Mouse (Mus musculus) erythroblast, adult 5-6 weeks (primary cell): Measurements from ENCODE around the gene Asb2. TPM values are rescaled to one million over a fixed set of nuclear protein-coding genes. Genes with fewer than 3 reads are reported as not detected.

Experiments
- ATAC-seq: replicated peaks from 2 replicates; pipeline ENCODE4 v1.8.0; 2016; ENCODE audit warnings: moderate number of reproducible peaks, mild to moderate bottlenecking, moderate TSS enrichment, inconsistent platforms; ENCODE audit not compliant: poor library complexity, low FRiP score, severe bottlenecking
- total RNA-seq, 2 experiments: library from RNA; stranded (forward) in 1 of 2; stranded (reverse) in 1 of 2; fragments of 150-400 nt in 1 of 2; fragments of 200-764, 138-1000 nt in 1 of 2; gene quantifications; 2 replicates each; pipeline versions ENCODE4 v1.2.3 to v1.2.4; 2015 to 2017; ENCODE audit warnings: low replicate concordance in 2 of 2

The Asb2 gene
- total RNA-seq, 2 experiments from 2014 or later: 0.09 TPM; not detected in 1

- no peak for ATAC-seq
Observed at GRCm38 (mm10) chr12:103281912-103282311, 73.9 kb downstream of the Asb2 start.

- no peak for ATAC-seq
Observed at GRCm38 (mm10) chr12:103281491-103281890, 74.3 kb downstream of the Asb2 start.

GRCm38 (mm10) chr12:103276422-103276821 lies 79.4 kb downstream of the Asb2 start:
- no peak for ATAC-seq

- no peak for ATAC-seq
Observed at GRCm38 (mm10) chr12:103273732-103274131, 82.1 kb downstream of the Asb2 start.

GRCm38 (mm10) chr12:103273051-103273450 lies 82.8 kb downstream of the Asb2 start:
- ATAC-seq: no peak

GRCm38 (mm10) chr12:103272176-103272575 lies 83.6 kb downstream of the Asb2 start:
- no peak for ATAC-seq

Other genes starting within 250 kb of the Asb2 start
- not detected in 2 replicates for gene Prima1, start 113.9 kb downstream of the Asb2 start, total RNA-seq (2015; ENCODE audit: low replicate concordance)
- not detected in 2 replicates for gene Prima1, start 113.9 kb downstream of the Asb2 start, total RNA-seq (2017; ENCODE audit: low replicate concordance)
- not detected in 2 replicates for gene Fam181a, start 45.0 kb downstream of the Asb2 start, total RNA-seq (2015; ENCODE audit: low replicate concordance)
- gene Fam181a, start 45.0 kb downstream of the Asb2 start, total RNA-seq (2017; ENCODE audit: low replicate concordance): not detected in 2 replicates
- 46.6 and 48.4 TPM in 2 replicates for gene Otub2, start 32.7 kb upstream of the Asb2 start, total RNA-seq (2015; ENCODE audit: low replicate concordance)
- gene Otub2, start 32.7 kb upstream of the Asb2 start, total RNA-seq (2017; ENCODE audit: low replicate concordance): 67.2 and 67.9 TPM in 2 replicates
- not detected in 2 replicates for gene 9330161L09Rik, start 51.8 kb upstream of the Asb2 start, total RNA-seq (2015; ENCODE audit: low replicate concordance)
- gene 9330161L09Rik, start 51.8 kb upstream of the Asb2 start, total RNA-seq (2017; ENCODE audit: low replicate concordance): 0.42 TPM in 1 of 2 replicates, not detected in the other
- 21.5 and 31.8 TPM in 2 replicates for gene Ddx24, start 69.8 kb upstream of the Asb2 start, total RNA-seq (2015; ENCODE audit: low replicate concordance)
- 46.3 and 55.2 TPM in 2 replicates for gene Ddx24, start 69.8 kb upstream of the Asb2 start, total RNA-seq (2017; ENCODE audit: low replicate concordance)
- 125 and 138 TPM in 2 replicates for gene Ifi27, start 78.2 kb upstream of the Asb2 start, total RNA-seq (2015; ENCODE audit: low replicate concordance)
- gene Ifi27, start 78.2 kb upstream of the Asb2 start, total RNA-seq (2017; ENCODE audit: low replicate concordance): 117 and 145 TPM in 2 replicates
- gene Ifi27l2a, start 87.7 kb upstream of the Asb2 start, total RNA-seq (2015; ENCODE audit: low replicate concordance): 7.5 and 30.9 TPM in 2 replicates
- gene Ifi27l2a, start 87.7 kb upstream of the Asb2 start, total RNA-seq (2017; ENCODE audit: low replicate concordance): 3.2 and 26.5 TPM in 2 replicates
- not detected in 2 replicates for gene Ifi27l2b, start 101.2 kb upstream of the Asb2 start, total RNA-seq (2015; ENCODE audit: low replicate concordance)
- gene Ifi27l2b, start 101.2 kb upstream of the Asb2 start, total RNA-seq (2017; ENCODE audit: low replicate concordance): not detected in 2 replicates
- not detected in 2 replicates for gene Ppp4r4, start 176.3 kb upstream of the Asb2 start, total RNA-seq (2015; ENCODE audit: low replicate concordance)
- gene Ppp4r4, start 176.3 kb upstream of the Asb2 start, total RNA-seq (2017; ENCODE audit: low replicate concordance): 0.42 TPM in 1 of 2 replicates, not detected in the other